Mouse (Mus musculus): ENCODE data around the gene Wfdc13. TPM values are rescaled to one million over a fixed set of nuclear protein-coding genes. Genes with fewer than 3 reads are reported as not detected.
A peak's percentile ranks its signal among the peaks of the same experiment; 100 is the strongest.

Wfdc13 gene
- polyA plus RNA-seq, 1 experiment: not detected

DNA sequence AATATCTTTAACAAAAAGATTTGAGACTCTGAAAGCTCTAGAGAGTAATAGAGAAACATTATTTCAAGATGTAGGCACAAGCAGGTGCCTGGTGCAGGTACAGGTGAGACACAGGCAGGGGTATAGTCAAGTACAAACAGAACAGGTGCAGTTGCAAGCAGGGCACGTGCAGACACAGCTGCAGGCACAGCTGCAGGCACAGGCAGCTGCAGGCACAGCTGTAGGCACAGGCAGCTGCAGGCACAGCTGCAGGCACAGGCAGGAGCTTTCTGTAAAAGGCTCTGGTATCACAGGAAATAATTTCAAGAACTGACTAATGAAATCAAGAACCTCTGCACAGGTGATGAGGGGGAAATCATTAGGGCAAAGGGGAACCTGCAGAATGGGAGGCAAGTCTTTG lies 14.0 kb upstream of the Wfdc13 start:
- H3K27ac ChIP-seq (ENCODE audit: insufficient read depth, low read depth, low read length): no peak overlapping the region
- no peak overlapping the region for H3K4me3 ChIP-seq (ENCODE audit: insufficient read depth, low read depth, low read length)
- TF ChIP-seq CTCF (IDR thresholded peaks at IDR 0.05; ENCODE audit: insufficient read depth, low read depth, low read length): no peak
- no peak for TF ChIP-seq POLR2A (IDR thresholded peaks at IDR 0.05; ENCODE audit: insufficient read depth, low read depth, low read length)
- 19% methylated on average over 1 of the region's 1 CpGs for WGBS
- no peaks in the 10 kb centered on the region for H3K4me1 ChIP-seq (ENCODE audit: control insufficient read depth, insufficient read depth, low read length)

DNA sequence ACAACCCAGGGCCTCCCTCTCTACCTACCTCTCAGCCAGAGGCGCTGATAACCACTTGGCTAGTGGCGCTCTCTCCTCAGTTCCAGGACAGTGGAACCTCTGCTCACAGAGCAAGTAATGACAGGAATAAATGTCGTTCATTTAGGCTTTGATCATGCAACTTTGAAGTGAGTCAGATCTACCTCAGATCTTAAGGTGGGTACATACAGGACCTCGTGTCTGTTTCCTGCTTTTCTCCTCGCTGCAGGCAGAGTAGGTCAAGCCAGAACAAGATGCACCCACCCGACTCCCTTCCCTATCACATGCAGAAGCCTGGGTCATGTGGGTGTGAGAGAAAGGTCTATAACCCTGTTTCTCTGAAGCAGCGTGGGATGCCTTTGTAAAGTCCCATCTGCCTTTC lies 10.9 kb upstream of the Wfdc13 start, which contains the start of gene Wfdc11:
Gene Wfdc11 (minus strand): TSS at position 101 of the 400 bp plus-strand sequence.
- no peak within 1 kb of the TSS for H3K4me3 ChIP-seq (ENCODE audit: insufficient read depth, low read depth, low read length)
- no peak within 1 kb of the TSS for H3K27ac ChIP-seq (ENCODE audit: insufficient read depth, low read depth, low read length)
- TF ChIP-seq POLR2A (IDR thresholded peaks at IDR 0.05; ENCODE audit: insufficient read depth, low read depth, low read length): no peak
- TF ChIP-seq CTCF (IDR thresholded peaks at IDR 0.05; ENCODE audit: insufficient read depth, low read depth, low read length): no peak
- WGBS: 78% methylated on average over 7 of the region's 7 CpGs
- H3K4me1 ChIP-seq (ENCODE audit: control insufficient read depth, insufficient read depth, low read length): peaks cover 3% of the 10 kb centered on the region; the same call in 1 of the 2 replicates

DNA sequence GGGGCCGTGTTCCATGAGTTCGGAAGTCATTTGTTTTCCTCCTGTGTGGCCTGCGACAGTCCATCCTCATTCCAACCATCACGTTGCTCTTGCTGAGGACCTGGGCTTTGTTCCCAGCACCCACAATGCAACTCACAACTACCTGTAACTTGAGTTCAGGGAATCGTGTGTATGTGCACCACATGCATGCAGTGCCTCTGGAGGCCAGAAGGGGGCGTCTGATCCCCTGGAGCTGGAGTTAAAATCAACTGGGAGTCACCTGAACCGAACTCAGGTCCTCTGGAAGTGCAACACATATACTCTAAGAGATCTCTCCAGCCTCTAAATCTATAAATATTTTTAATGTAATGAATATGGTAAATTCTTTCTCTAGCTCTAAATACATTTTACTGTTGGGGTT lies 8.8 kb upstream of the Wfdc13 start:
- 80% methylated on average over 7 of the region's 7 CpGs for WGBS
- peaks cover 5% of the 10 kb centered on the region; the same call in 1 of the 2 replicates for H3K4me1 ChIP-seq (ENCODE audit: control insufficient read depth, insufficient read depth, low read length)

DNA sequence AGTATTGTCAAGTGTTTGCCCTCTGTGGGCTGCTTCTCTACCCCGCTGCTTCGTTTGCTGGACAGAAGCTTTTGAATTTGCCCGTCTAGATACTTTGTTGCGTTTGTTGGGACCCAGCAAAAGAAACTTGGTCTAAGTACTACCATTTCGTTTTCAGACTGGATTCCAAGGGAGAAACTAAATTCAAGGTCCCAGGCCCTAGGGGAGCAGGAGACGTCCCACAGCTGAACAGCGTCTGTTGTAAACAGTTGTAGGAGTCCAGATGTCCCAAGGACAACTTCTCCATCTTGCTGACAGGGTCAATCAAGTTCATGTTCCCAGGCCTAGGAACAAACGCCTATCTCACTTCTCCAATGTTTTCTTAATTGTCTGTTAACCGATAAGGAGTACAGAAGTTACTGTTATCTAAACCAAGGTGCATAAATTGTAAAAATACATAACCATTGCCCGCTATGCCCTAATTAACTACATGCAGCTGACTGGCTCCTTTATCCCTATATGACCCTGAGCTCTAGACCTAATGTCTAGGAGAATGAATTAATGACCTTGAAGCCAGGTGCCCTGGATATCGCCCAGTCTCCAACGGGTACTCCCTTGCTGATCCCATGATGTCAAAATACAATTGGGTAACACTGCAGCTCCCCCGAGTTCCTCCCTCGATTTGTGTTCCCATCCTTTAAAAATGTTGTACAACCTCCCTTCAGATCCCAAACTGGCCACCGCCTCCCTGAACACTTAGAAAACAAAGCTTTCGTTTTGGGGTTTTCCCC lies 7.8 kb upstream of the Wfdc13 start:
- H3K27ac ChIP-seq (ENCODE audit: insufficient read depth, low read depth, low read length): no peak overlapping the region
- H3K4me3 ChIP-seq (ENCODE audit: insufficient read depth, low read depth, low read length): no peak overlapping the region
- WGBS: 82% methylated on average over 16 of the region's 16 CpGs
- no peak for TF ChIP-seq CTCF (IDR thresholded peaks at IDR 0.05; ENCODE audit: insufficient read depth, low read depth, low read length)
- TF ChIP-seq POLR2A (IDR thresholded peaks at IDR 0.05; ENCODE audit: insufficient read depth, low read depth, low read length): no peak
- H3K4me1 ChIP-seq (ENCODE audit: control insufficient read depth, insufficient read depth, low read length): peaks cover 5% of the 10 kb centered on the region; the same call in 1 of the 2 replicates

More for the DNA sequence above, 8.8 kb upstream of the Wfdc13 start:
- Histone ChIP-seq H3K27ac (ENCODE audit: insufficient read depth, low read depth, low read length) (no peak overlapping the region), H3K4me3 (ENCODE audit: insufficient read depth, low read depth, low read length) (no peak overlapping the region)
- TF ChIP-seq CTCF (IDR thresholded peaks at IDR 0.05; ENCODE audit: insufficient read depth, low read depth, low read length) (no peak), POLR2A (IDR thresholded peaks at IDR 0.05; ENCODE audit: insufficient read depth, low read depth, low read length) (no peak)

DNA sequence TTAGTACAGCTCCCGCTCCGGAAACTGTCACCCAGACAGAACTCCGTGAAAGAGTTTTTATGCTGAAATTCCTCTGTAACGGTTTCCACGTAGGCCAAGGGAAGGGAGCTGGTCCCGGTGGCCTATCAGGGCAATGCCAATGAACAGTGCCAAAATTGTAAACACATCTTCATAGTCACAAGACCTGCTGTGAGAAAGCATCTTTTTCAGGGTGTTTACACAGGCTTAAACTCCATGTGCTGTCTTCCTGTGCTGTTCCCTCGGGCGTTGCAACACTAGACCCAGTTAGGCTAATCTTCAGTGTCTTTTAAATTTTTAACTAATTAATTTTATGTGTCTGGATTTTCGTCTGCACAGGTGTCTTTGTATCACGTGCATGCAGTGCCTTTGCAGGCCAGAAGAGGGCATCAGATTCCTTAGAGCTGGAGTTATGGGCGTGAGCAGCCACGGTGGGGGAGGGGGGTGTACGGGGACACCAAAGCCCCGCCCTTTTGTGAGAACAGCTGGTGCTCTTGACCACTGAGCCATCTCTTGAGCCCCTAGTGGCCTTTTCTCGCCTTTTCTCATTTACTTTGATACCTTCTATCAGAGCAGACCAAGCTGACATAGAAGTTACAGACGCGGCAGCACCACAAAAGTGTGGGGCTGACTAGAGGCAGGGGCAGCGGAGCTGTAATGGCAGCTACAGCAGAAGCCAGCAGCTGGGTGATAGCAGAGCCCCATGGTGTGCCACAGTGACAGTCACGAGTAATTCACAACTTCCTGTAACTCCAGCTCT lies 5.9 kb upstream of the Wfdc13 start:
- Histone ChIP-seq H3K27ac (ENCODE audit: insufficient read depth, low read depth, low read length) (no peak overlapping the region), H3K4me3 (ENCODE audit: insufficient read depth, low read depth, low read length) (peak overlapping the region; percentile 16; the same call in 1 of the 2 replicates), H3K4me1 (ENCODE audit: control insufficient read depth, insufficient read depth, low read length) (peaks cover 5% of the 10 kb centered on the region; the same call in 1 of the 2 replicates)
- WGBS: 18% methylated on average over 19 of the region's 19 CpGs
- TF ChIP-seq POLR2A (IDR thresholded peaks at IDR 0.05; ENCODE audit: insufficient read depth, low read depth, low read length) (no peak), CTCF (IDR thresholded peaks at IDR 0.05; ENCODE audit: insufficient read depth, low read depth, low read length) (peak; percentile 50; the same call in 1 of the 2 replicates)

DNA sequence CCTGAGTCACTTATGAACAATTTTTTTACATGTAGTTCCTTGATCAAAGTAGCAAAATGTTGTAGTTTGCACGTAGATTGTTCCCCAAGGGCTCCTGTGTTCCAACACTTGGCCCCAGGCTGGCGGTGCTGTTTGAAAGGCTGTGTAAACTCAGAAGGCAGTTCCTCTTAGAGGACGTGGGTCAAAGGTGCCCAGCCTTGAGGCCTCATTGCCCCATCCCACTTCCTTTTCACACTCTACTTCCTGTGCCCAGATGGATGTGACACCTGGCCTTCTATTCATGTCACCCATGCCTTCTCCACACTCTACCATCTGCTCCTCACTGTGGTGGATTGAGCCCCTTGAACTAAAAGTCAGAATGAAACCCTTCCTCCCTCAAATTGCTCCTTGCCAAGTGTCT lies 5.0 kb upstream of the Wfdc13 start:
- 81% methylated on average over 3 of the region's 3 CpGs for WGBS
- Histone ChIP-seq H3K4me1 (ENCODE audit: control insufficient read depth, insufficient read depth, low read length) (peaks cover 5% of the 10 kb centered on the region; the same call in 1 of the 2 replicates), H3K27ac (ENCODE audit: insufficient read depth, low read depth, low read length) (no peak overlapping the region), H3K4me3 (ENCODE audit: insufficient read depth, low read depth, low read length) (no peak overlapping the region)
- TF ChIP-seq CTCF (IDR thresholded peaks at IDR 0.05; ENCODE audit: insufficient read depth, low read depth, low read length): no peak
- TF ChIP-seq POLR2A (IDR thresholded peaks at IDR 0.05; ENCODE audit: insufficient read depth, low read depth, low read length): no peak

DNA sequence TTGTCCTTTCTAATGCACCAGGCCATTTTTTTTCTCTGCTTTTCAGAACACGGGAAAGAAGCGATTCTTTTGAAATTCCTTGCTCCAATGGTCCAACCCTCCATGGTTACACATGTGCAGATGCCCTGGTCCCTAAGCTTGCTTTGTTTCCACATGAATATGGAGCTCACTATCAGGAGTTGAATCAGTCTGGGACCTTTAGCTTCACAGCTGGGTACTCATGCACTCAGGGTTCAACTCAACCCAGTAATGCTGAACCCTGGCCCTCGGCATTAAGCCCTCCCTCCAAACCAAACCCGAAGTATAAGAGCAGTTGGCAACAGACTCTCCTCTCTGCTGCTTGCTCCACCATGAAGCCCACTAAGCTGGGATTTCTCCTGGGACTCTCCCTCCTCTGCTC lies 13.3 kb downstream of the Wfdc13 start, which contains the start of gene Spint4:
Gene Spint4 (plus strand): TSS at position 301 of the 400 bp plus-strand sequence.
- H3K27ac ChIP-seq (ENCODE audit: insufficient read depth, low read depth, low read length): no peak within 1 kb of the TSS
- TF ChIP-seq POLR2A (IDR thresholded peaks at IDR 0.05; ENCODE audit: insufficient read depth, low read depth, low read length) (no peak), CTCF (IDR thresholded peaks at IDR 0.05; ENCODE audit: insufficient read depth, low read depth, low read length) (no peak)
- no peak within 1 kb of the TSS for H3K4me3 ChIP-seq (ENCODE audit: insufficient read depth, low read depth, low read length)
- H3K4me1 ChIP-seq (ENCODE audit: control insufficient read depth, insufficient read depth, low read length): no peaks in the 10 kb centered on the region
- WGBS: 69% methylated on average over 4 of the region's 4 CpGs

DNA sequence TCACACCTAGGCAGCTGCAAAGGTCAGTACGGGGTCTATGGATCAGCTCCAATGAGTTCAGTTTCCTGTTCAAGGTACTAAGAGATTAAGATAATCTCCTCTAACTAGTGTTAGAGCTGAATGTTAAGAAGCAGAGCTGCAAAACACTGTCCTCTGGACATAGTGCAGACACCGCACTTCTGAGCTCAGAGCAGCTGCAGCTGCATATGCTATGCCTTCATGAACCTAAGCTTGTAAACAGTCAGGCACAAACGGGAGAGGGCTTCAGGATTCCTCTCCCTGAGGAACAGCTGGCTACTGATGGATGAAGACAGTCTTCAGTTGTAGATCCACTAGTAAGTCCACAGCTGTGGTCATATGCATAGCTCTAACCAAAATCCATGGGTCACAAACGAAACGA lies 16.1 kb downstream of the Wfdc13 start:
- TF ChIP-seq POLR2A (IDR thresholded peaks at IDR 0.05; ENCODE audit: insufficient read depth, low read depth, low read length): no peak
- no peak for TF ChIP-seq CTCF (IDR thresholded peaks at IDR 0.05; ENCODE audit: insufficient read depth, low read depth, low read length)
- Histone ChIP-seq H3K4me3 (ENCODE audit: insufficient read depth, low read depth, low read length) (no peak overlapping the region), H3K4me1 (ENCODE audit: control insufficient read depth, insufficient read depth, low read length) (no peaks in the 10 kb centered on the region), H3K27ac (ENCODE audit: insufficient read depth, low read depth, low read length) (no peak overlapping the region)
- WGBS: 82% methylated on average over 5 of the region's 5 CpGs

DNA sequence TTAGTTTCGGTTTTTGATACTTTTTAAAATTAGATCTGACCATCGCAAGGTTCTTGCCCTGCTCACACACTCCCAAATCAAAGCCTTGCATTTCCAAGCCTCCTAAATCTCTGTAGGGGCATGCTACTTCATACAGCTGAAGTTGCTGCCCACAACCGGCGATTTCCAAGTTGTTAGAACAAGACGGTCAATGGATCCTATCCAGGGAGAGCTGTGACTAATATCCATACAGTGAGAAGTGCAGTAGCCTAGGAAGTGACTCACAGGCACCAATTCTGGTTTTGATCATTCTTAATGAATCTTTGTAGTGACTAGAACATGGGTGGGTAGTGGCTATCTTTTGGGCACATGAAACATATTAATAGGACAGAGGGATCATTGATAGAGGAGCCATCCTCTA lies 16.9 kb downstream of the Wfdc13 start:
- Histone ChIP-seq H3K4me1 (ENCODE audit: control insufficient read depth, insufficient read depth, low read length) (no peaks in the 10 kb centered on the region), H3K4me3 (ENCODE audit: insufficient read depth, low read depth, low read length) (no peak overlapping the region), H3K27ac (ENCODE audit: insufficient read depth, low read depth, low read length) (no peak overlapping the region)
- TF ChIP-seq POLR2A (IDR thresholded peaks at IDR 0.05; ENCODE audit: insufficient read depth, low read depth, low read length) (no peak), CTCF (IDR thresholded peaks at IDR 0.05; ENCODE audit: insufficient read depth, low read depth, low read length) (no peak)
- 71% methylated on average over 5 of the region's 5 CpGs for WGBS
